Mouse (Mus musculus) gastrocnemius, adult 2 months (tissue): ENCODE results near the gene Brap. TPM values are rescaled to one million over a fixed set of nuclear protein-coding genes. Genes with fewer than 3 reads are reported as not detected.

Experiments used
- DNase-seq: peaks from one replicate; pipeline ENCODE4 v3.0.0; 2022
- H3K27ac ChIP-seq: fragments of 200-600 bp; 2 replicates; pipeline ENCODE4 v1.8.1; 2022; ENCODE audit warnings: mild to moderate bottlenecking
- H3K4me3 ChIP-seq: fragments of 200-600 bp; 2 replicates; pipeline ENCODE4 v1.8.1; 2022; ENCODE audit warnings: mild to moderate bottlenecking, moderate library complexity
- CTCF ChIP-seq: fragments of 200-600 bp; IDR thresholded peaks from 2 replicates; pipeline ENCODE4 v1.8.1; 2022; ENCODE audit warnings: antibody characterized with exemption, mild to moderate bottlenecking, moderate library complexity
- intact Hi-C: fragments of 180-260 bp; cut with DNase I; formaldehyde crosslinking; loops from one replicate; pipeline ENCODE4 v1.15.1; 2025
- total RNA-seq, 2 experiments: library from RNA; stranded (reverse); gene quantifications; 2 replicates each; pipeline ENCODE4 v1.2.3; 2021

The Brap gene
- total RNA-seq, 2 experiments from 2014 or later = 31.5 to 35.5 TPM

DNA sequence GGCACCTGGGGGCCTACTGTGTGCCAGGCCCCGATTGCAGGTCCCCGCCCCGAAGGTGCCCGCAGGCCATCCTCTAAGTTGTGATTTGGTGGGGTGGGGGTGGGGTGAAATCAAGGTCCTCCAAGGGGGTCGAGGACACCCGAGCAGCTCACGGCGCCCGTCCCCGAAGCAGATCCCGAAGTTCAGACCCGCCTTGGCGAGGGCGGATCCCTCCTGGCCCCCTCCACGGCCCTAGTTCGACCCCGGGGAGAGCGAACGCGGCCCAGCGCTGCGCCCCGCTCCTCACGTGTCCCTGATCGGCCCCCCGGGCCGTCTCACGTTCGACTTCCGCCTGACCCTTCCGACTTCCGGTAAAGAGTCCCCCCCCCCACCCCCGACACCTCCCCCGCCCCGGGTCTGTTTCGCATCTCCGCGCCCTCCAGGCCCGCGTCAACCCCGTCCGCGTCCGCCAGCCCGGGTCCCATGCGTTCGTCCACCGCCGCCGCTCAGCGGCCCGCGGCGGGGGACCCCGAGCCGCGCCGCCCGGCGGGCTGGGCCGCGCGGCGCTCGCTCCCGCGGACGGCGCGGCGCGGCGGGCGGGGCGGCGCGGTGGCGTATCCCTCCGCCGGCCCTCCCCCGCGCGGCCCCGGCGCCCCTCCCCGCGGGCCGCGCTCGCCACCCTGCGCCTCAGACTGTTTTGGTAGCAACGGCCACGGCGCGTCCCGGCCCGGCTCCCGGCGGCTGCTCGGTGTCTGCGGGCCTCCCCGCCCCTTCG, 51.0 kb downstream of the Brap start, which contains the start of gene Atxn2:
TSS of gene Atxn2 (plus strand) at position 164 of the 754 bp plus-strand sequence.
- Histone ChIP-seq H3K4me3 (peak within 1 kb of the TSS; percentile 96), H3K27ac (peak within 1 kb of the TSS; percentile 100)
- intact Hi-C loops = loop anchor here (1.0 to 5.0 kb wide), 4 partner anchors 46 to 126 kb away; partner anchors contain the start of genes Acad10, Brap and Sh2b3
- peak; percentile 94 for DNase-seq
- TF ChIP-seq CTCF = no peak

DNA sequence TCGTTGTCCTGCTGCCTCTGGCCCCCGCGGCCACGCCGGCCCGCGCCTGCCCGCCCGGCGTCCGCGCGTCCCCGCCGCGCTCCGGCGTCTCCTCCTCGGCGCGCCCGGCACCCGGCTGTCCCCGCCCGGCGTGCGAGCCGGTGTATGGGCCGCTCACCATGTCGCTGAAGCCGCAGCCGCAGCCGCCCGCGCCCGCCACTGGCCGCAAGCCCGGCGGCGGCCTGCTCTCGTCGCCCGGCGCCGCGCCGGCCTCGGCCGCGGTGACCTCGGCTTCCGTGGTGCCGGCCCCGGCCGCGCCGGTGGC, 51.5 kb downstream of the Brap start:
- peak overlapping the region; percentile 96 for H3K4me3 ChIP-seq
- TF ChIP-seq CTCF = no peak
- peak overlapping the region; percentile 100 for H3K27ac ChIP-seq
- intact Hi-C loops = loop anchor here (1.0 to 5.0 kb wide), 4 partner anchors 45 to 125 kb away; partner anchors contain the start of genes Acad10, Brap and Sh2b3
- no peak for DNase-seq

DNA sequence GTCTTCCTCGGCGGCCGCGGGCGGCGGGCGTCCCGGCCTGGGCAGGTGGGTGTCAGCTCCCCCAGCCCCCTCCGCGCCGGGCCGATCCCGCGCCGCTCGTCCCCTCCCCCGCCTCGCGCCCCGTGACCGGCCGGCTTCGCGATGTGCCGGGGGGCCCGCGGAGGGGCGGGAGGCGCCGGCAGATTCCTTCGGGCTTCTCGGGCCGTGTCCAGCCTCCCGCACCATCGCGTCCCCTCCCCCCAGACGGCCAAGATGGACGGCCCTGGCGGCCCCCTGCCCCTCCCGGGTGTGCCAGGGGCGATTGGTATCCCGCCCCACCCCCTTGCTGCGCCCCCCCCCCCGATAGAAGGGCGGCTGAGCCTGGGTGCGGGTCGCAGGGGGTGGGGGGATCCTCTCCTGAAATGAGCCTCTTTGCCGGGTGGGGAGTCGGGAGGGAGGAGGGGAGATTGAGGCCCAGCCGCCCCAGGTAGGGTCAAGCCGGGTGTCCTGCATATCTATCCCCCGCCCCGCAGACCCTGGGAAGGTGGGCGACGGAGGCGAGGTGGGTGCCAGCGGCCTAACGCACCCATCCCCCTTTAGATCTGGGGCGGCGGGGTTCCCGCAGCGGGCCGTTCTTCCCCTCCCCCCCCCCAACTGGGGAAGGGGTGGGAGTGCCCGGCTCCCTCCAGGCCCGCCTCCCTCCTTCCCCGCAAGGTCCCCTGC, 52.0 kb downstream of the Brap start:
- peak overlapping the region; percentile 96 for H3K4me3 ChIP-seq
- intact Hi-C loops = loop anchor here (5.0 kb wide), 3 partner anchors 45 to 125 kb away; partner anchors contain the start of gene Sh2b3
- TF ChIP-seq CTCF = no peak
- peak overlapping the region; percentile 100 for H3K27ac ChIP-seq
- peak; percentile 70 for DNase-seq

DNA sequence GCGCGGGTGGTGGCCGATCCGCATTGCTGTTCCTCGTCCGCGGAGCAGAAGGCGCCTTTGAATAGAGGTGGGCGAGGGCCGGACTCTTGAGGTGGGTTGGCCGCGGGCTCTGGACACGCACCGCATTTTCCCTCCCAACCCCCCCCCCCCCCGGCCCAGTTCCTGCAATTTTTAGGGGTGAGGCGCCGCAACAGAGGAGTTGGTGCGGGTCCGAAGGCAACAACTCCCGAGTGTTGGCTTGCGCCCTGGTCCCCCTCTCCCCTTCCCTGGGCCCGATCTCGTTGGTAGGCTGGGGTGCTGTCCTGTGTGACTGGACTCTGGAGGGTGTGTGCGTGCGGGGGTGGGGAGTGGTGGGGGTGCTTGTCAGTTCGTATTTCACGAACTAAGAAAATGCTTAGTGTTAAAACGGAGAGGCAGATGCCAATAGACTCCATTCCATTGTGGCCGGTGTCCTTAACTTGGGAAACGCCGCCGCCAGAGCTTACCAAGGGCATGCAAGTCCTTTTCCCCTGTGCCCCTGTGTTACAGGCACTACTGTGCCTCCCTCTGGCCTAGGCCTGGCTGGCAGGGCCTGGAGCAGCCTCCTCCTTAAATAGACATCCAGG, 52.7 kb downstream of the Brap start:
- DNase-seq = peak; percentile 75
- Histone ChIP-seq H3K27ac (peak overlapping the region; percentile 100), H3K4me3 (peak overlapping the region; percentile 96)
- intact Hi-C loops = loop anchor here (5.0 kb wide), 3 partner anchors 44 to 124 kb away; partner anchors contain the start of gene Sh2b3
- TF ChIP-seq CTCF = peak; percentile 20; the same call in 1 of the 2 replicates

DNA sequence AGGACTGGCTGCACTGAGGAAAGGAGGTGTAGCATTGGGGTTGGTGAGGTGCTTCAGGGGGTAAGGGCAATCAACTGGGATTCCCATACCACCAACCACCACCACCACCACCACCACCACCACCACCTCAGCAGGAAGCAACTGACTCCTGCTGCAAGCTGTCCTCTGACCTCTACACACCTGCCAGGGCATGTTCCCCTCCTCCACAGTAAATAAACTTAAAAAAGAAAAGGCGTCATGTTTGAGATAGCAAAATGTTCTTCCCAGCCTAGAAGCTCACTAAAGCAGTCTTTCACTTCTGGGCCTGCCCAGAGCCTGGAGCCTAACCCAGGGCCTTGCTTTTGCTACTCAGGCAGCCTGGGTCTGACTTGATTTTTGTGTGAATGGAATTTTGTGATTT, 54.0 kb downstream of the Brap start:
- Histone ChIP-seq H3K27ac (peak overlapping the region; percentile 100), H3K4me3 (peak overlapping the region; percentile 96)
- DNase-seq = no peak
- TF ChIP-seq CTCF = no peak
- intact Hi-C loops = loop anchor here (5.0 kb wide), 3 partner anchors 43 to 123 kb away; partner anchors contain the start of gene Sh2b3

DNA sequence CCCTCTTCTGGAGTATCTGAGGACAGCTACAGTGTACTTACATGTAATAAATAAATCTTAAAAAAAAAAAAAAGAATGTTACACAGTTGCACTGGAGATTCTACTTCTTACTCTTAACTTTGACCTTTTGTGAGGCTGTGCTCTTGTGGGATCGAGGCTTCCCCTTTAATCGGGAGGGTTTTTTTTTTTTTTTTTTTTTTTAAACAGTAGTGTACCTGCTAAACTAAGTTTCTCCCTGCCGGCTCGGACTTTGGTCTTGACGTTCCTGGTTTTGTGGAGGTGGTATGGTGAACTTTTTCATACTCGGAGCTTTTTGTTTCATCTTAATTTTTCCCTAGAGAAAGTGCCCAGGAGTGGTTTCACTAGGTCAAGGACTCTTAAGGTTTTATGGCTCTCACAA, 54.6 kb downstream of the Brap start:
- no peak for DNase-seq
- peak; percentile 11; the same call in 1 of the 2 replicates for TF ChIP-seq CTCF
- Histone ChIP-seq H3K4me3 (no peak overlapping the region), H3K27ac (peak overlapping the region; percentile 63; the same call in 1 of the 2 replicates)
- intact Hi-C loops = loop anchor here (5.0 kb wide), 3 partner anchors 42 to 122 kb away; partner anchors contain the start of gene Sh2b3

DNA sequence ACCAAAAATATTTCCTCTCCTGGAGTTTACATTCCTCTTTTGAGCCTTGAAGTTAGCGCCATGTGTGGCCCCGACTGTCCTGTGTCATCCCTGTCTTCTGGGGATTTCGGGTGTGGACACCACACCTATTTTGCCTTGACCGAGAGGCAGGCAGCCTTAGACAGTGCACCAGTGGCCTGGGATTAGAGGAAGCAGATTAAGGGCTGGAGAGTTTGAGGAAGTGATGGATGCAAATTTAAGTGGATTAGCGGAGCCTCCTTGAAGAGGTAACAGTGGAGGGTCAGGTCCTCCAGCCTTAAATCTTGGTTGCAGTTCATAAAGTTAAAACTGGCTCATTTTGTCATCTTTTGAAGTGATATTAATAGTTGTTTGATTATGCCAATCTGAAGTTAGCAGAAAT, 58.1 kb downstream of the Brap start:
- intact Hi-C loops = no loop called here

DNA sequence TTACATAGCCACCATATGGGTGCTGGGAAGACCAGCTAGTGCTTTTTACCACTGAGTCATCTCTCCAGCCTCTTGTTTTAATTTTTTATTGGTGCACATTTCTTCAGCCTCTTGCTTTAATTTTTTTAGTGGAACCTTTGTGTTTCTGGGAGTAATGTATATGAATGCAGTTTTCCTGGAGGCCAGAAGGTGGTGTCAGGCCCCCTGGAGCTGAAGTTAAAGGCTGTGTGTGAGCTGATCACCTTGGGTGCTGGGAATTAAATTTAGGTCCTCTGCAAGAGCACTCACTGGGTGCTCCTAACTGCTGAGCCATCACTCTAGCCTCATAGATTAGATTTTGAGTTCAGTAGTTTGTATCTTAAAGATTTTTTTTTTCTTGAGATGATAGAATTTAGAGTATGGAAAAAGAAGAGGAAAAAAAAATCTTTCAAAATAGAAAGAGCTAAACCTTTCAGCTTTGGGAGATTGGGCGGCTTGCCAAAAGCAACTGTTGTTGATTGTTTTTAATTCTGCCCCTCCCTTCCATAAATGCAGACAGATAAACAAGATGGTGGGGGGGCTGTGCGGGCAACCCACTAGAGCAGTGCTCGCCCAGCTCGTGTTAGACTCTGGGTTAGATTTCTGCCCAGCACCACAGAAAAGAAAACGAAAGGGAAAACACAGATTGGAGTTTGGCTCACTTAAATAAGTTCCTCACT, 60.7 kb downstream of the Brap start:
- no peak for DNase-seq
- peak; percentile 41; the same call in 1 of the 2 replicates for TF ChIP-seq CTCF
- Histone ChIP-seq H3K27ac (peak overlapping the region; percentile 56), H3K4me3 (no peak overlapping the region)
- intact Hi-C loops = no loop called here

More for the DNA sequence above, 58.1 kb downstream of the Brap start:
- no peak for DNase-seq
- H3K27ac ChIP-seq = no peak overlapping the region
- H3K4me3 ChIP-seq = no peak overlapping the region
- no peak for TF ChIP-seq CTCF

DNA sequence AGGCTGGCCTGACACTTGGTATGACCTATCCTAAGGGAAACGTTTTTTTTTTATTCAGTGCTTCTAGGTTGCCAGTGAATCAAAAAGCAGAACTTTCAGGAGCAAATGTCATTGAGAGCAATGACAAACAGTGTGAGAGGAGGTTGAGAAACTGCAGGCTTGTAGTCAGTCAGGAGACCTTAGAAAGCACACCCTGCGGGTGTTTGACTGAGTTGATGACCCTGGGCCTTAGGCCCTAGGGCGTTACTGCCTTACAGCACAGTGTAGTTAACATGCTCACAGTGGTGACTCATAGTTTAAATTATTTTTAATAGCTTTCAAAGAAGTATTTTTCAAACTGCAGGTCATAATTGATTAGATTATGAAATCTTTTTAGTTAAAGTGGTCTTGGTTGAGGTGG, 61.5 kb downstream of the Brap start:
- Histone ChIP-seq H3K27ac (peak overlapping the region; percentile 56), H3K4me3 (no peak overlapping the region)
- TF ChIP-seq CTCF = no peak
- no peak for DNase-seq
- intact Hi-C loops = no loop called here

DNA sequence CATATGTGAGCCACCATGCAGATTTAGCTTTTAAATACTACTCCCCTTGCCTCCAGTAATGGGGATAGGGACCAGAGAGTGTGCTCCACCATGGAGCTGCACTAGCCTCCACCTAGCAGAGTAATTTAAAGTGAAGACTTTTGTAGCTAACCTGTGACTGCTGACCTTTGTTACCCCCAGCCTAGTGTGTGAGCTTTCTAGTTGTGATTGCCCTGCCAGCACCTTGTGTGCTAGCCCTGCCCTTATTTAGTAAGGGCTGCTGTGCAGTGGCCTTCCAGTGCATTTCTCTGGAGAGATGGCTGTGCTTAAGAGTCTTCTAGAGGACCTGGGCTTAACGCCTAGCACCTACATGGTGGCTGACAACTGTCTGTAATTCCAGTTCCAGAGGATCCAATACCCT, 64.3 kb downstream of the Brap start:
- Histone ChIP-seq H3K4me3 (no peak overlapping the region), H3K27ac (no peak overlapping the region)
- no peak for DNase-seq
- intact Hi-C loops = no loop called here
- TF ChIP-seq CTCF = no peak

DNA sequence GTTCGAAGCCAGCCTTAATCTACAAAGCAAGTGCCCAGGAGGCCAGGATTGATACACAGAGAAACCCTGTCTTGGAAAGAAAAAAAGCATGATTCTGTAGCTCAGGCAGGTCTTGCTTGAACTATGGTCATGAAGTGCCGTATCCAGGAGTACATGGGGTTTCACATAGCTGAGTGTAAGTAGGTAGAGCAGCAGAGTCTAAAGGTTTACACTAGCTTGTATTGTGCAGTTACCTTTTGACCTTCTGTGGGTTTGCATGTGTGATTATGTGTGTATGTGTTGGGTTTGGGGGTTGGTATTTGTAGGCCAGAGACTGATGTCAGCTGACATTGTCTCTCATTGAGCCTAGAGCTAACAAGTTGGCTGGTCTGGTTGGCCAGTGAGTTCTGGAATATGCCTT, 69.7 kb downstream of the Brap start:
- no peak for DNase-seq
- TF ChIP-seq CTCF = no peak
- Histone ChIP-seq H3K27ac (no peak overlapping the region), H3K4me3 (no peak overlapping the region)
- intact Hi-C loops = no loop called here

DNA sequence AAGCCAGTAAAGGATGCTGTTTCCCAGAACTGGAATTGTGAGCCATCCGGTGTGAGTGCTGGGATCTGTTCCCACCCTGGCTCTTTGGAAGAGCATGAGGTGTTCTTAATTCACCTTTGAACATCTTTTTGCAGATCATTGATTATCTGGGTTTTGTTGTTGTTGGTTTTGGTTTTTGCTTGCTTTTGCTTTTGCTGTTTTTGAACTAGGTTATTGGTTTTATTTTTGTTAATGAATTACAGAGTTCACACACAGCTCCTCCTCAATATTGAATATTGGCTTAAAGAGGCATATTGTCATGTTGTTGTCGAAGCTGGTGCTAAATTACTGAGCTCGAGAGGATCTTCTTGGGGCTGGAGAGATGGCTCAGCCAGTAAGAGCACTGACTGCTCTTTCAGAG, 76.3 kb downstream of the Brap start:
- DNase-seq = no peak
- Histone ChIP-seq H3K27ac (no peak overlapping the region), H3K4me3 (no peak overlapping the region)
- no peak for TF ChIP-seq CTCF
- intact Hi-C loops = no loop called here

Other genes starting within 250 kb of the Brap start
- gene Tmem116, start 208.7 kb upstream of the Brap start, total RNA-seq = 1 to 10 TPM; 7.0 to 8.3 TPM
- 10 to 100 TPM; 32.2 to 39.4 TPM for gene Erp29, start 208.1 kb upstream of the Brap start, total RNA-seq
- not detected for gene Adam1b, start 157.1 kb upstream of the Brap start, total RNA-seq
- gene Adam1a, start 115.1 kb upstream of the Brap start, total RNA-seq = 1 to 10 TPM; 2.0 to 3.0 TPM
- not detected for gene Gm42878, start 115.1 kb upstream of the Brap start, total RNA-seq
- gene Mapkapk5, start 114.7 kb upstream of the Brap start, total RNA-seq = 100 to 1,000 TPM; 100 to 131 TPM
- gene Aldh2, start 66.7 kb upstream of the Brap start, total RNA-seq = 100 to 1,000 TPM; 116 to 287 TPM
- gene Acad12, start 41.6 kb upstream of the Brap start, total RNA-seq = 10 to 100 TPM; 23.3 to 34.5 TPM
- gene Acad10, start within 50 bp of the Brap start, total RNA-seq = 10 to 100 TPM in 1 of 2 experiments, 1 to 10 TPM in 1; 9.1 to 14.9 TPM
- 100 to 1,000 TPM in 1 of 2 experiments, 10 to 100 TPM in 1; 94.6 to 117 TPM for gene Atxn2, start 50.8 kb downstream of the Brap start, total RNA-seq
- 10 to 100 TPM; 11.9 to 15.4 TPM for gene Sh2b3, start 177.1 kb downstream of the Brap start, total RNA-seq
- 1 to 10 TPM; 4.7 to 6.4 TPM for gene Pheta1, start 188.4 kb downstream of the Brap start, total RNA-seq